Mouse (Mus musculus) c-Kit-positive CD71-negative TER-119-negative erythroid progenitor cells, embryonic 14.5 days (primary cell): ENCODE results near the gene Shf.
"Not testable (repeated sequence)": the region's sequence is repeated elsewhere in the genome, so short reads cannot be mapped to it uniquely, and the experiment has no call there.

Experiments used
- DNase-seq: peaks from one replicate; pipeline ENCODE4 v3.0.0-alpha.2; 2013; ENCODE audit warnings: low read depth

The Shf gene

DNA sequence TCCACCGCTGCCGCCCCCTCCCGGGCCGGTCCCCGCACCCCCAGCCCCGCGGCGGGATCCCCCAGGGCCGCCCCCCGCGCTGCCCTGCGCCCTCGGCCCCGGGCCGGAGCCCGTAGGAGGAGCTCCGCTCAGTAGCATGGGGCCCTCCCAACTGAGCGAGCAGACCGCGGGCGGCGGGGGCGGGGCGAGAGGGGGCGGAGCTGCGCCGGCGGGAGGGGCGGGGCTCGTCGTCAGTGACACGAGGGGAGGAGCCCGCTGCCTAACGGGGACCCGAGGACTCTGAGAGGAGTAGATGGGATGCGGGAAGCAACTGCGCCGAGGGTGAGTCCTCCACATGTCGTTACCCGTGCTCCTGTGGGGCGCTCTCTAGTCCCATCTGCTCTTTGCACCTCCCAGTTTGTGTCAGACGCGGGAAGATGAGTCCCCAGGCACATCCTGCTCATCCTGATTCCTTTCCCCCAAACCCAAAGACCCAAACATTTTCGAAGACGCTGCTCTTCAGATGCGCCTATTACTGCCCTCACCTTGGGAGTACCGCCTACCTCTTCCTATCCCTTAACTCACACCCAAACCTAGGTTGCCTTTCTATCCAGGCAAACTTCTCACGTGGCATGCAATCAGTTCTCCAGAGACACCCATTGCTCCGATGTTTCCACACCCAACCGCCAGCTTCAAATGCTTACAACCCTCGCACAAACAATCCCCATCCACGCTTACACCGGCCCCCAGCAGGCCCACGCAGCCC lies at the start of gene Shf:
TSS of gene Shf (minus strand) at position 168 of the 745 bp plus-strand sequence.
- peak; percentile 68 for DNase-seq

DNA sequence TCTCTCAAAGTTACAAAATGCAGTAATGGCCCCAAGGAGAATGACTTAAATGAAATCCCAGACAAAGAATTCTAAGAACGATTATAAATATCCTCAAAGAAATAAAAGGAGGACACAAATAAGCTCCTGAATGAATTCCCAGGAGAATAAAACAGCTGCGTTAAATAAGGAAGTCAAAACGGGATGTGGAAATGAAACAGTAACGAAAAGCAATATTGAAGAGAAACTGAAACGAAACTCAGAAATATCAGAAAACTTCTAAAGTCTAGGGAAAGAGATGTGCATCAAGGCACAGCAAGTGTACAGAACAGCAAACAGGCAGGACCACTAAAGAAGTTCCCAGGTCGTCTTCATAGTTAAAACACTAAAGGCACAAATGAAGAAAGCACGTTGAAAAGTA lies 40.0 kb upstream of the Shf start:
- DNase-seq = no peak

DNA sequence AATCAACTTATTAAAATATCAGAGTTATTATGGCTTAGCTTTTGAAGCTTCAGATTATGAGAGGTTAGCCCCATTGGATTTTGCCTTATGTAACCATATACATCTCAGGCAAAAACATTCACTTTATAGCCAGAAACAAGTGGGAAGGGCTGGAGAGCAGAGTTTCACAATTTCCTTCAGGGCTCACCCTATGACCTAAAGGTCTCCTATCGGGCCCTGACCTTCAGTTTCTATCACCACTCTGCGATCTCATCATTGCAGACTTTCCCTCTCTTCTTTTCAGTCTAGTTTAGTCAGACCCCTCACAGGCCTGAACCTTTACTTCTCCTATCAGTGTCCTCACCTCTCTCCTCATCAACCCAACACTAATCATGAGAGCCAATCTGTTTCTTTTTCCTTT lies 38.6 kb upstream of the Shf start:
- no peak for DNase-seq

DNA sequence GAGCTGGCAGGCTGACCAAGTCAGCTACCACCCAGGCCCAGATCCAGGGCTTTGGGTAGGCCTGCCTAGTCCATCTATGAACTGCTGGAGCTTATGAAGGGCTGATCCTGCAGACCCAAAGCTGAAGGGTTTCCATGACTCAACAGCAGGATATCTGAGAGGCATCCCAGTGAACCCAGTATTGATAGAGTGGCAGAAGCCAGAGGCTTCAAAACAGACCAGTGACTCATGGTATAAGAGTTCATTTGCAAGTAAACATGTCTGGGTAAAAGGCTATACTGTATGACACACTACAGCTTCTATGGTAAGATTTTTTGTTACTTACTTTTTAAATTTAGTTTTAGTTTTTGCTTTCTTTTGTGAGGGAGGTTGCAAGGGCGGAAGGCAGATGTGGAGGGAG lies 27.2 kb upstream of the Shf start:
- DNase-seq = no peak

DNA sequence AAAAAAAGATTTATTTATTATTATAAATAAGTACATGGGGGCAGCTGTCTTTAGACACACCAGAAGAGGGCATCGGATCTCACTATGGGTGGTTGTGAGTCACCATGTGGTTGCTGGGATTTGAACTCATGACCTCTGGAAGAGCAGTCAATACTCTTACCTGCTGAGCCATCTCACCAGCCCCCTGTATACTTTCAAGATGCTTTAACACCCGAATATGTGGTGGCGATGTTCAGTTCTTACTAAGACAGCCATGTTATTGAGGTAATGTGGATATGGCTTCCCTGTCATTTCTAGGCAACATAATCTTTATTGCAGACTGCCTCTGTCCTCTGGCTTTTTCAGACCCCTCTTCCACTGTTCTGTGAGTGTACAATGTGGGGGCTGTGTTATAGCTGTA lies 18.2 kb upstream of the Shf start:
- not testable (repeated sequence) for DNase-seq

DNA sequence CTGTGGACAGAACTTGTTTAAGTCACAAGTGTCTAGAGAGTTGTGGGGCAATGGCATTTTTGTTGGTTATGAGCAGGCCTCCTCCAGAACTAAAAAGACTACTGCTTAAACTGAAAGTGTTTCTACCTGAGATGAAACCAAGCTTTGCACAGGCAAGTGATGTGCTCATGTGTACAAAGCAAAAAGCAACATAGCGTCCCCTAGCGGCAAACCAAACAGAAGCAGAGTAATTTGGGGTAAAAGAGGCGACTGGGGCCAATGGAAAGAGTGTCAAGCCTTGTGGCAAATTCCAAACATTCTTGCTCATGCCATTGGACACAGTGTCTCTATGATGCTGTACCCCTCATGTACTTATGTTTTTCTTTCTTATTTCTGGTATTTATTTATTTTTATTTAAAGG lies 16.1 kb upstream of the Shf start:
- DNase-seq = no peak

DNA sequence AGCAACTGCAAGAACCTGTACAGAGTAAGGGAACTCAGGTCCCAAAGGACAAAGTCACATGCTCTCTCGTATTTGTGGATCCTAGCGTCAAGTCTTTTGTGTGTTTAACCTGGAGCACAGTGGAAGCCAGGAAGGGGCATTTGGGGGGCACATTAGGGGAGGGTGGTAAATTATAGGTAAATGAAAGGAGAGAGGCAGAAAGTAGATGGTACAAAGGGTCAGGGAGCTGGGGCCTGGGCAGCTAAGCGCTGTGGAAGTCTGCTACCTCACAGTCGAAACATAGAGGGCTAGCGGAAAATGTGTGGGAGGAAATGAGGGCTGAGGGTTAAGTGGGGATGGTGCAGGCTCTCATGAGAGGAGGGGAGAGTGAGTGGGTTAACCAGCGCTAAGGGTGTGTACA lies 13.2 kb upstream of the Shf start:
- DNase-seq = no peak

DNA sequence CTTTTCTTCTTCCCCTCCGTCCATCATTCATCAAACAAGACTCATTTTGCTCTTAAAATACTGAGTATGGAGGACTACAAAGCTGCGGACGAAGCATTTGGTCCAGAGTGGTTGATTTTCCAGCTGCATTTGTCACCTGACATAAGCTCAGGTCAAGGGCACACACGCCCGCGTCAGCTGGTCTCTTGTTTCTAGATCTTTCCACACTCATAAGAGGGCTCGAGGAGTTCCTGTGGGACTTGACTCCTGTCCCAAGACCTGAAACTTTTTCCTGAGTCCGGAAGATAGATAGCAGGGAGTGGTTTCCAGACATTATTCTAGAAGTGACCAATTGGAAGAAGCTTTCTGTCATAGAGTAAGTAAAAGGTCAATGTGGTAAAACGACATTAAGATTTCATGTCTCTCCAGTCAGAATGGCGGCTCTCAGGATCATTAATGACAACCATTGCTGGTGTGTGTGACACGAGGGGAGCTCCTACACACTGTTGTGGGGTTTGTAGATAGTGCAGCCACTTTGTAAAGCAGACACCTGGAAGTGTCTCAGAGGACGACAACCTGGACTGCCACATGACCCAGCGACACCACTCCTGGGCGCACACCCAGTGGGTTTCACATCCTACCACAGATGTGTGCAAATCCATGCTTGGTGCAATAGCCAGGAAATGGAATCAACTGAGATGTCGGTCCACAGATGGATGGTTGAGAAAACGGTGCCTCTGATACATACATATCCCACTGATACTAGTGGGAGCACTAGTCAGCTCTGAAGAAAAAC lies 12.6 kb upstream of the Shf start:
- no peak for DNase-seq

DNA sequence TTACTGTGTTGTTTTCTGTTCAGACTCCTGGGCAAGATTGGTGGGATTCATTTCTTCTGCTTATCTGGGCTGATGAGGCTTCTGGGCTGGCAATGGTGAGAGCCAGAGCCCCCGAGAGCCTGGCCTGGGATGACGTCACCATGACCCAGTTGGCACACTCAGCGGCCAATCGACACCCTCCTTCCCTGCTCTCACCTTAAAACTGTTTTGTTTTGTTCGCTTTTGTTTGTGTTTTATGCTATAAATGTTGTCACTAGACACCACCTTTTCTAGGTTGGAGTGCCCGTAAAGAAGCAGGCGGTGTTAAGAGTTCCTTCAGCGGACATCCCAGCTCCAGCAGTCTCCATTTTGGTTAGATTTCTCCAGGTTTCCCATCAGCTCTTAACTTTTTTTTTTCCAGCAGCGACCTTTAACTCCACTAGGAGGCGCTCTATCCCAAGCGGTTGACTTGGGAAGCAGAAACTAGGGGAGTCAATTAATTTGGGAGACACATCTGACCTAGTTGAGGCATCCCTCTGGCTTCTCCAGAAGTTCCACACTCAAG lies 11.9 kb upstream of the Shf start:
- no peak for DNase-seq

DNA sequence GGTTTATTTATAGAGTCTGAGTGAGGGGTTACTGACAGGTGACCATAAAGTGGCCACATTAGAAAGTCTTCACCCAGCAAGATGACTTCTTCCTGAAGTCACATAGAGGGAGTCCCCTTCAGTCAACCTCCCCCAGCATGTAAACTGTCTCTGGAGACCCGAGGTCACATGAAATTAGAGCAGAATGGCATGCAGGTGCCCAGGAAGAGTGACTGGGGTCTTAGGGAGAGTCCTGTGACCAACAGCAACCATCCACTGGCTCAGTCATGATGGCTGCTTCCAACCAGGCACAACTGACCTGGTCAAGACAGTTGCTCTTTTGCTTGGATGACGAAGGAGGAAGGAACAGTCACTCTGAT lies 10.3 kb upstream of the Shf start:
- DNase-seq = no peak

DNA sequence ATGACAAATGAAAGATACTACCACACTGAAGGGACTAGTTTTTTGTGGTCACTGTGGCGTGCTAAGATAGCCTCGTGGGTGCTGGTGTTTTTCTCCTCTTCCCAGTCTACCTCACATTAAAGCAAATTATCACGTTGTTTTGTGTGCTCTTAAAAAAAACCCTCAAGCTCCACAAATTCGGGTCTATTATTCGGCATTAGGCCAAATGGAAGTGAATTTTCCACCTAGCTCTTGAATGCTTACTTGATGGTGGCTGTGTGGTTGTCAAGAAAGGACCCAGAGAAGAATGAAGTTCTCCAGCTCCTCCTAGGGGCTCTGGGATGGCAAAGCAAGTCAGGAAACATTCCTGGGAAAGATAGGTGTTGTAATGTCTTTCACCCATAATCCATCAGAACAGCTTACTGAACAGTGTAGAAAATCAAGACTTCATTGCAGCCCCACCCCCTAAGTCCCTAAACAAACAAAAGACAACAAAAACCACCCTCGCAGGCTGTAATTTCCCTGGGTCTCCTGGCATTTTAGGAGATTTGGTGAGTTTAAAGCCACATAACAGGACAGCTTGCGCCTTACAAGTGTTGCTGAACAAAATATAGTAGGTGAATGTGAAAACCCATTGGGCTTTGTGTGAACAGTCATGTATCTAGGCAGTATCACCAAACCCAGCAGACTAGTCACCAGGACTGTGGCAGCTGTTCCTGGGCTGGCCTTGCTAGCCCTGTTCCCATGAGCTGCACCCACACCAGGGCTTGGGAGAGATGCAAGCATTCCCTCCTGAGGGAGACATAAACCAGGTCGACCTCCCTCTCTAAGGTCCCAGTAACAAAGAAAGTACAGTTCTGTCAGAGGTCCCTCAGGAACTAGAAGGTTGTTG lies 9.7 kb upstream of the Shf start:
- DNase-seq = no peak

DNA sequence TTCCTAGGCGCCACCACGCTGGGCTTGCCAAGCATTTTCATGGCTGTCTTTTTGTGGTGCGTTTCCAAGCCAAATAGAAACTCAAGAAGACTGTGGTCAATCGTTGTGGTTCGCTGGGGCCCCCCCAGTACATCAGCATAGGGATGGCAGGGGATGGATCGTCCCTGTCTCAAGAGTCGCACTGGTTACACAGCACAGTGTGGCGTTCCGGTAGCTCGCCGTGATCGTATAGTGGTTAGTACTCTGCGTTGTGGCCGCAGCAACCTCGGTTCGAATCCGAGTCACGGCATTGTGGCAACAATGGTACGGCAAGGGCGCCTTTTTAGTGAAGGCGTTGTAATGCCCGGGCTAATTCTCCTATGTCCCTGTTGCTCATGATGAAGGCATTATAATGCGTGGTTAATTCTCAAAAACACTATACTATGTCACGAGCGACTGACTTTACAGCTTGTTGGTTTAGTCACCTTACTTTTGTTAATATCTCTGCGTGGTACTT lies 8.8 kb upstream of the Shf start:
- no peak for DNase-seq

DNA sequence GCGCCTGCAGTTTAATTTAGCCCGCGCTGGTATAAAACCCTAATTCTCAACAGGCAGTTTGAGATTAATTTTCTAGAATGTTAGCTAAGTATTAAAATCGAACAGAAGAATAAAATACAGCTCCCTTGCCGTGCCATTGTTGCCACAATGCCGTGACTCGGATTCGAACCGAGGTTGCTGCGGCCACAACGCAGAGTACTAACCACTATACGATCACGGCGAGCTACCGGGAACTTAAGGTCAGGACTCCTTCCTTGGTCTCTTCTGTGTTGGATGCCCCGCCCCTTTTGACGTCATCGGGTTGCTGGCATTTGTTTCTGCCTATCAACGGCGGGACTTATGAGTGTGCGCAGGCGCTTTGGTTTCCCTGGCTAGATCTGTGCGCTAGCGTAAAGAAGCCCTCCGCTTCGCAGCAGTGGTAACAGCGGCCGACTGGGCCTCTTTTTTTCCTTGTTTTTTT lies 8.3 kb upstream of the Shf start:
- peak; percentile 94 for DNase-seq

DNA sequence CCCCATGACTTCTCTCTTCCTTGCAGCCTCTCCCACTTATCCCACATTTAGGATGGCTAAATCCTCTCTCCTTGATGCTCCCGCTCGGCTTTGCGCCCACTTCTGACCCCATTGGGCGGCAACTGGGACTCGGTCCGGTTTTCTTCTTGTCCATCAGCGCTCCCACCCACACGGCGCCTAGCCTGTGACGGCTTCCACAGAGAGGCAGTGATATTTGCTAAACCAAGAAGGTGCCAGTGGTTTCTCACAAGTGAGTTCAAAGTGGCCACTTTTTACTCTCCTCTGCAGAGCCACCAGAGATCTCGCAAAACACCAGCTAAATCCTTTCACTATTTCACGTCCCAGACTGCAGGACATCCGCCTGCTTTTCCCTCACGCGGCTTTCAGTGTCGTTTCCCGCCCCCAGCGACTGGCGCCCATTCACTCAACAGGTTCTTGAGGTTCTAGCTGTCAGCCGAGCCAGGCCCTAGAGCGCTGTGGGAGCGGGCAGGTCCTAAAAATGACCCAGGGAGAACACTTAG lies 7.1 kb upstream of the Shf start:
- no peak for DNase-seq

DNA sequence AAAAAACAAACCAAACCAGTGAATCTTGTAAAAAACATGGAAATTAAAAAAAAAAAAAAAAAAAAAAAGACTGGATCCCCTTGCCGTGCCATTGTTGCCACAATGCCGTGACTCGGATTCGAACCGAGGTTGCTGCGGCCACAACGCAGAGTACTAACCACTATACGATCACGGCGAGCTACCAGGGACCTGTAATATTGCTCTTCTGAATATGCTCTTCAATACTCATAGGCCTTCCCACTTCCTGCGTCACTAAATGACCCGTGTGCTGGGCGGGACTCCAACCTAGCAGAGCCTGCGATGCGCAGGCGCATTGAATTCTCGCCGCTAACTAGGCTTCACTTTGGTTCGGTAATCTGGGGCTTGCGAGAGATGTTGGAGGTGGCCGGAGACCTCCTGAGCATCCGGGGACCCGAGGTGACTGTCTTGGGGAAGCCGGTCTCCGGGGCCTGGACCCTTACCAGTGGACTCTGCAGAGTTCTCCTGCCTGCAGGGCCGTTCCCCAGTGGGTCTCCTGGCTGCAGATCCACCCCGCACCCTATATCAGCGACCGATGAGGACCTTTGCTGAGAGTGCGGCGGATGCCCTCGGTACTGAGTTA lies 6.5 kb upstream of the Shf start:
- peak; percentile 97 for DNase-seq

DNA sequence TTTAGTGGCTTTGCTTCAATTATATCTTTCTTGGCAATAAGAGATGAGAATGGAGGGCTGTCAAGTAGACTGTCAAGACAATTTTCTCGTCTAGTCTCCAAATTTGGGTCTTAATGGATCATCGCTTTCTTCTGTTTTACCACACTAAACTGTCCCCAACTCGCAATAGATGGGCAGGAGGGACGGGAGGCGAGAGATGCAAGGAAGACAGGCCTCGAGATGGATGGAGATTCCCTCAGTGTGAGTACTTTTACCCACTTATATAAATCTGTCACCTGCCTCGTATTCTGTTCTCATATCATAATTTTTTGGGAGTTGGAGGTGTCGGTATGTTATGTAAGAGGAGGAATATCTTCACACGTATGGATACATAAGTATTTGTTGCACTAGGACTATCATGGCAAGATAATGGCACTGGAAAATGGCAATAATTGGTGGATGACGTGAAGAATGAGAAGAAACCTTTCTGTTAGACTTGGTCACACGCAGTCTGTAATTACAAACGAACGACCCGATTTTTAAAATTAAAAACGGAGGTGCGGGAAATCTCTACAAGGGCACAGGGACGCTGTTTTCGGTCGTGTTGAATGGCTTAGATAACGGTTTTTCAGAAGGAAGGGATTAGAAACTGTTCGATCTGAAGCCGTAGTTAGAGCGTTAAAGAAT lies 5.8 kb upstream of the Shf start:
- no peak for DNase-seq

DNA sequence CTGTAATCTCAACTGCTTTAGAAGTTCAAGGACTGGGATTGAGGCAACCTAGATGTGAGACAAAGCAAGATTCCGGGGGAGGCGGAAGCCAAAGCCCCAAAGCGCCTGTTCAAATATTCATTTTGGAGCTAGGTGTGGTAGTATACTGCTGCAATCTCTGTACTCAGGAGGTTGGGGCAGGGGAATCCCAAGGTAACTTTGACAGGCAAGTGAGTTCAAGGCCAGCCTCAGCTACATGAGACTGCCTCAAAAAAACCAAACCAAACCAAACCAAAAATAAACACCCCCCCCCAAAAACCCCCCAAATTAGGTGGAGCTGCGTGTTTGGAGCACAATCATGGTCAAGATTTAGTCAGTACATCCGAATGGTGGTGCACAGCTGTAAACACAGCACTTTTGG lies 5.0 kb upstream of the Shf start:
- no peak for DNase-seq

DNA sequence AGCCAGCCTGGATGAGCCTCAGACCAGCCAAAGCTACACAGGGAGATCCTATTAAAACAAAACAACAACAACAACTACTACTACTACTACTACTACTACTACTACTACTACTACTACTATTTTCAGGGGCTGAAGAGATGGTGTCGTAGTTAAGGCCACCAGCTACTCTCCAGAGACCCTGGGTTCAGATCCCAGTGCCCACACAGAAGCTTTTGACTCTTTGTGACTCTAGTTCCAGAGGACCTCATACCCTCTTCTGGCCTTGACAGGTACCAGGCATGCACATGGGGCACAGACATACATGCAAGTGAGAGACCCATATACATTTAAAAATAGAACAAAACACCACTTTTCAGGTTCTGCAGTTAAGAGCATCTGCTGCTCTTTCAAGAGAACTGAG lies 3.6 kb upstream of the Shf start:
- DNase-seq = no peak

DNA sequence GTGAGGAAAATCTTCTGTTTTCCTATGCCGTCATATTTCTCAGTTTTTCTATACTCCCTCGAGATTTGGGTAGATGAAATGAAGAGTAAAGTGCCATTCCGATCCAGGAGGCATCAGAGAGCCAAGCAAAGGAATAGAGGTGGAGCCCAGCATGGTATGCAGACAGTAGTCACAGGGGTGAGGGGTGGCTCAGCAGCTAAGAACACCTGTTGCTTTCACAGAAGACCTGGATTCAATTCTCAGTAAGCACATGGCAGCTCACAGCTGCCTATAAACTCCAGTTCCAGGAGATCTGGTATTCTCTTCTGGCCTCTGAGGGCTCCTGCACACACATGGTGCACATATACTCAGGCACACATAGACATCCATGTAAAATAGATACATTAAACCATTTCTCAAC lies 3.1 kb upstream of the Shf start:
- no peak for DNase-seq

DNA sequence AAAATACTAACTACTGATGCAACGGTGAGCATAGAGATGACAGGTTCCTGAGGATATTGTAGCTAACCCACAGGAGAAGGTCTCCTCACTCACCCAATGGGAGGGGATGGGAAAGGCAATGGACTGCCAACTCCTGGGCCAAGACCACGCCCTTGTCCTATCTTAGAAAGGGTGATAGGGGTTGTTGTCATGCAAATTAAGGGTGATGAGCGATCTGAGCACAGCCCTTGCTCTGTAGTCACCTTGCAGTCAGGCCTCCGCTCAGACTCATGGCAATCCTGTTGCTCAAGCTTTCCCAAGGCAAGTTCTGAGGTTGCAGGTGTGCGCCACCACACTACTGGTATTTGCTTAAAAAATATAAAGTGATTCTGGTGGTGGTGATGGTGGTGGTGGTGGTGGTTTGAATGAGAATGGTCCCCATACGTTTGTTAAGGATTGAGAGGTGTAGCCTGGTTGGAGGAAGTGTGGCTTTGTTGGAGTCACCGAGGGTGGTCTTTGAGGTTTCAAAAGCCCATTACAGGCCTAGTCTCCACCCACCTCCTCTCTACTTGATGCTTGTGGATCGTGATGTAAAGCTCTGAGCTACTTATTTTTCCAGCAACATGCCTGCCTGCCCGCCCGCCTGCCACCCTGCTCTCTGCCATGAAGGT lies 1.3 kb upstream of the Shf start:
- no peak for DNase-seq
